Comparison of ENCODE assay signal across 8 mouse cellular contexts in the genomic region with DNA sequence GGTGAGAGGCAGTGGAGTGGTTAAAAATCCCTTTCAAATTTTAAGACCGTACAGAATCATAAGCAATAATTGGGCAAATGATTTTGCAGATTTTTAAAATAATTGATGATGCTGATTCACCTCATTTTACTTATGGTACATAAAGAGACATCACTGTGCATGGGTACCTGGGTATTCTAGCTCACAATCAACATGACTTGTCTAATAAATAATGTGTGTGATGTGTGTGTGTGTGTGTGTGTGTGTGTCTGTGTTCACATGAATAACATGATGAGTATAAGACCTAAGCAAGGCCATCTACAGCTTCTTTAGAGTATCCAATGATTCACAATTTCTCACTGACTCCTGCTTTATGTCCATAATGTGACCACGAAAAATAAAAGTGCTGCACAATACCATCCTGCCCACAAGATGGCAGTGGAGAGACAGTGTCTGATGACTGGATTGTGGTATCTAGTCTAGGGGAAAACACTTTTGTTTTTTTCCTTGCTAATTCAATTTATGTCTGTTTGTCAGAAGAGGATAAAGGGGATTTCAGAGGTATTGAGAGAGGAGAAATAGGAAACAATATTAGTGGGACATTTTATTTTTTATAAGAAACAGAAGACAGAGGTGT.
DNase-seq lines count a peak whose midpoint lies in the region; ATAC-seq and TF ChIP-seq lines count a peak whose summit lies in the region.

No protein-coding gene starts in this region.

- H3K9me3 ChIP-seq in E14TG2a.4 (ENCODE audit: low read length), result no peaks in the 10 kb centered on the region
- no peaks in the 10 kb centered on the region for H3K9me3 ChIP-seq in neural tube, embryonic 13.5 days

- no peak overlapping the region for H3K4me3 ChIP-seq in cerebellum, adult 2 months (replicated peaks; ENCODE audit: insufficient read depth, low read depth, low read length)
- no peak overlapping the region for H3K4me3 ChIP-seq in E14TG2a.4 (replicated peaks; ENCODE audit: low read length)
- H3K4me3 ChIP-seq in neural tube, embryonic 13.5 days, result no peak overlapping the region

- WGBS in cerebellum, adult 2 months, result 48% methylated on average over 2 of the region's 2 CpGs
- 47% methylated on average over 2 of the region's 2 CpGs for WGBS in neural tube, embryonic 13.5 days

- H3K27ac ChIP-seq in cerebellum, adult 2 months (ENCODE audit: insufficient read depth, low read length), result no peak overlapping the region
- no peak overlapping the region for H3K27ac ChIP-seq in neural tube, embryonic 13.5 days (replicated peaks)

- no peaks in the 10 kb centered on the region for H3K27me3 ChIP-seq in cerebellum, adult 2 months (ENCODE audit: control insufficient read depth, insufficient read depth, low read length)
- H3K27me3 ChIP-seq in E14TG2a.4 (ENCODE audit: insufficient read depth, low read length), result no peaks in the 10 kb centered on the region
- H3K27me3 ChIP-seq in neural tube, embryonic 13.5 days, result no peaks in the 10 kb centered on the region

- ATAC-seq in hematopoietic stem cell, adult 5-6 weeks (replicated peaks in 1 of 2; ENCODE audit: insufficient read depth in 1 of 2, low FRiP score in 2 of 2, low TSS enrichment in 1 of 2, low read depth in 1 of 2, poor library complexity in 2 of 2, severe bottlenecking in 2 of 2), result peak; percentile 22 to 60; a peak in 1 of 4 replicates
- ATAC-seq in neural tube, embryonic 13.5 days (ENCODE audit: low read depth), result peak; percentile 43; the same call in 1 of the 2 replicates

- intact Hi-C loops in left cerebral cortex, postnatal 10 days (cut with DNase I), result no loop called here

- no peaks in the 10 kb centered on the region for H3K36me3 ChIP-seq in E14TG2a.4 (ENCODE audit: insufficient read depth, low read length)
- H3K36me3 ChIP-seq in neural tube, embryonic 13.5 days, result no peaks in the 10 kb centered on the region

- DNase-seq in cerebellum, adult 2 months, result peak; percentile 12 to 13
- DNase-seq in cerebellum, adult 11 months, result no peak
- peak; percentile 15 to 34 for DNase-seq in cerebellum, postnatal 36 days
- DNase-seq in left cerebral cortex, postnatal 10 days (ENCODE audit: extremely low spot score in 1 of 2, low spot score in 2 of 2), result peak; percentile 38 to 69
- DNase-seq in gastrocnemius, postnatal 4 days (ENCODE audit: low spot score in 2 of 2), result no peak

- H3K4me1 ChIP-seq in cerebellum, adult 2 months (ENCODE audit: control insufficient read depth, insufficient read depth, low read length), result no peaks in the 10 kb centered on the region
- no peaks in the 10 kb centered on the region for H3K4me1 ChIP-seq in E14TG2a.4 (replicated peaks; ENCODE audit: low read depth, low read length)
- no peaks in the 10 kb centered on the region for H3K4me1 ChIP-seq in neural tube, embryonic 13.5 days (replicated peaks)

- no peak for TF ChIP-seq POLR2A in cerebellum, adult 2 months (IDR thresholded peaks at IDR 0.05; ENCODE audit: borderline replicate concordance, insufficient read depth, low read length)

- no peak overlapping the region for H3K4me2 ChIP-seq in neural tube, embryonic 13.5 days

- peak; percentile 45; the same call in 1 of the 2 replicates for TF ChIP-seq CTCF in cerebellum, adult 2 months (IDR thresholded peaks at IDR 0.05; ENCODE audit: borderline replicate concordance, insufficient read depth, low read depth, low read length)
- TF ChIP-seq CTCF in E14TG2a.4 (conservative IDR thresholded peaks at IDR 0.05; ENCODE audit: low read length), result peak; percentile 77

- no peak overlapping the region for H3K9ac ChIP-seq in neural tube, embryonic 13.5 days

Comparison
In these comparisons a context has a peak if more than half of its experiments do, and no peak if none do; other contexts are left out.
1. DNase-seq: peak in cerebellum, adult 2 months (2 of 2), cerebellum, postnatal 36 days (2 of 2) and left cerebral cortex, postnatal 10 days (2 of 2); none in cerebellum, adult 11 months (single experiment) and gastrocnemius, postnatal 4 days (0 of 2).